Mouse (Mus musculus) heart, embryonic 16.5 days (tissue): ENCODE results near the gene Alg10b. TPM values are rescaled to one million over a fixed set of nuclear protein-coding genes. Genes with fewer than 3 reads are reported as not detected.

ENCODE experiments used
- ATAC-seq: fragments of 200-750 bp; cut with Nextera tagmentation; replicated peaks from 2 replicates; pipeline ENCODE4 v1.8.0; 2017; ENCODE audit warnings: moderate number of reproducible peaks; ENCODE audit not compliant: insufficient read depth, low FRiP score; ENCODE audit errors: extremely low read depth
- H3K27ac ChIP-seq: fragments of 300-500 bp; sonication (generic); 2 replicates; pipeline ENCODE4 v1.5.1; 2014; ENCODE audit warnings: mild to moderate bottlenecking, low read length, control low read depth, moderate library complexity
- H3K27me3 ChIP-seq: fragments of 300-500 bp; sonication (generic); 2 replicates; pipeline ENCODE4 v1.6.1; 2014; ENCODE audit warnings: low read length, mixed read lengths; ENCODE audit not compliant: control insufficient read depth, insufficient read depth
- H3K36me3 ChIP-seq: fragments of 300-500 bp; sonication (generic); 2 replicates; pipeline ENCODE4 v1.6.1; 2014; ENCODE audit not compliant: control insufficient read depth, insufficient read depth
- H3K4me1 ChIP-seq: fragments of 300-500 bp; sonication (generic); 2 replicates; pipeline ENCODE4 v1.6.1; 2014; ENCODE audit warnings: low read length, mixed read lengths; ENCODE audit not compliant: control insufficient read depth, insufficient read depth
- H3K4me2 ChIP-seq: fragments of 300-500 bp; sonication (generic); 2 replicates; pipeline ENCODE4 v1.6.1; 2014; ENCODE audit warnings: low read depth, mild to moderate bottlenecking, control low read depth, low read length
- H3K4me3 ChIP-seq: fragments of 300-500 bp; sonication (generic); 2 replicates; pipeline ENCODE4 v1.5.1; 2014; ENCODE audit warnings: mild to moderate bottlenecking, control low read depth, low read length
- H3K9ac ChIP-seq: fragments of 300-500 bp; sonication (generic); 2 replicates; pipeline ENCODE4 v1.6.1; 2014; ENCODE audit warnings: low read length, control low read depth
- H3K9me3 ChIP-seq: fragments of 300-500 bp; sonication (generic); replicated peaks from 2 replicates; pipeline ENCODE4 v1.6.1; 2016; ENCODE audit warnings: low read length; ENCODE audit not compliant: control insufficient read depth
- WGBS: fragments of 180-500 bp; shearing (Covaris S2); extraction: QIAGEN DNeasy Blood & Tissue Kit; methylation state at CpG from one replicate; pipeline ENCODE4 v1.1.7; 2014; 5-methylcytosine and 5-hydroxymethylcytosine counted together
- microRNA-seq: library from miRNA; unstranded; fragments of <30 nt; microRNA quantifications from one replicate; pipeline ENCODE4, GENCODE M21; 2017
- polyA plus RNA-seq: library from polyadenylated mRNA; unstranded; fragments of >200 nt; fragmentation: Nextera tagmentation; extraction: Ambion mirVana; gene quantifications from 2 replicates; pipeline ENCODE4 v1.2.1, GENCODE M21; 2015

Alg10b gene
- polyA plus RNA-seq, 1 experiment from 2014 or later, result 19.5 TPM

DNA sequence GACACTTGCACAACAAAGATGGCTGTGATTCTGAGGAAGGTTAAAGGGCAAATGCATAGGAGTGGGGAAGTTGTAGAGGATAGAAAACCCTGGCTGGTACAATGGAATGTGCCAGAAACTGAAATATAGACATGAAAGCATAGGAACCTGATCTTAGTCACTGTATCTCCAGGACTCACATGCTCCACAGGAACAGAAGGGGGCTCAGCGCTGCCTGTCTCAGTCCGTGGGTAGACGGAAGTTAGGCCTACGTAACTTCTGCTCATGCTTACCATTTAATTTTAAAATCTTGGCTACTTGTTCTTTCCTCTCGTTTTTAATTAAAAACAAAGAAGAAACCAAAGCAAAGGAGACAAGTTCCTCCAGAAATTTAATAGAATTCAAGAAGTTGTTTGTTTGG lies 20.0 kb downstream of the Alg10b start:
- no peak for ATAC-seq
- 87% methylated on average over 5 of the region's 5 CpGs for WGBS

DNA sequence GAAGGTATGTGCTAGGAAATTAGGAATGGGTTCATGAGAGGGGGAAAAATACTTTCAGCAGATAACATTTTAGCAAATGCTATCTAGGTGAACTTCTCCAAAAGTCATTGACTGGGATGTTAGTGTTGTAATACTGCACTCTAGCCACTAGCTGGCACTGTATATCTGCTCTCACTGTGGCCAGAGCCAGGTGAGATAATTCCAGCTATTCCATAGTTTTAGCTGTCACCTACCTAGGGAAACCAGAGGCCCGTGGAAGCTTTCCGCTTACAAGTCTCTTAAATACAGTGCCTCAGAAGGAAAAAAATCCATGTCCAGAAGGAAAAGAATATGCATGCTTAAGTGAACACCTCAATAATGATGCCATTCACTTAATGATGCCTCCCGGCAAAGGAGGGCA lies 25.6 kb downstream of the Alg10b start:
- 47% methylated on average over 3 of the region's 3 CpGs for WGBS
- no peak for ATAC-seq
- H3K4me1 ChIP-seq, result no peaks in the 10 kb centered on the region
- no peaks in the 10 kb centered on the region for H3K27me3 ChIP-seq
- H3K4me3 ChIP-seq, result no peak overlapping the region
- no peak overlapping the region for H3K27ac ChIP-seq
- H3K9me3 ChIP-seq, result no peaks in the 10 kb centered on the region
- no peak overlapping the region for H3K9ac ChIP-seq
- no peaks in the 10 kb centered on the region for H3K36me3 ChIP-seq
- H3K4me2 ChIP-seq, result no peak overlapping the region

More for the DNA sequence above, 20.0 kb downstream of the Alg10b start:
- H3K4me2 ChIP-seq, result no peak overlapping the region
- H3K4me1 ChIP-seq, result no peaks in the 10 kb centered on the region
- H3K27ac ChIP-seq, result no peak overlapping the region
- H3K36me3 ChIP-seq, result no peaks in the 10 kb centered on the region
- no peaks in the 10 kb centered on the region for H3K27me3 ChIP-seq
- H3K4me3 ChIP-seq, result no peak overlapping the region
- H3K9me3 ChIP-seq, result no peaks in the 10 kb centered on the region
- no peak overlapping the region for H3K9ac ChIP-seq

DNA sequence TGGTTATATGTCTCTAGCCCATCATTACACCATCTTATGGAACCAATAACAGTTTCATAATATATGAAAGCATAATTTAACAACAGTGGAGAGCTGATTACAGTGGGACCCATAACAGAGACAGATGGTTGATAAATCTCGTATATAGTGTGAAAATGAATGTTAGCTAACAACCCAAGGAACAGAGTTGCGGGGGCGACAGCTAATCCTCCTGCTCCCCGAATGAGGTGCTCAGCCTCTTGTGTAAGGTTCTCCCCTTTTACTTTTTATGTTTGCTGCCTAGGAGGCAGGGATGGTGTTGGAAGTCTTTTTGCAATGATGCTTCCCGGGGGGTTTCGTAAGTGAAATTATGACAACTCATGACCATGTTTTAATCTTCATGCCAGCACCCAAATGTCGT lies 58.8 kb downstream of the Alg10b start:
- H3K27ac ChIP-seq, result no peak overlapping the region
- no peaks in the 10 kb centered on the region for H3K4me1 ChIP-seq
- no peak overlapping the region for H3K4me3 ChIP-seq
- no peak overlapping the region for H3K4me2 ChIP-seq
- no peaks in the 10 kb centered on the region for H3K36me3 ChIP-seq
- no peak overlapping the region for H3K9ac ChIP-seq
- WGBS, result 87% methylated on average over 7 of the region's 7 CpGs
- no peak for ATAC-seq
- no peaks in the 10 kb centered on the region for H3K27me3 ChIP-seq
- no peaks in the 10 kb centered on the region for H3K9me3 ChIP-seq

Small RNA genes within 50 kb of the gene (microRNA-seq; reads per million reads assigned to microRNA genes)
- gene Mir7648, result 0.98 reads per million
